Mouse (Mus musculus) stomach, embryonic 15.5 days (tissue): ENCODE measurements around the gene Cd9. TPM values are rescaled to one million over a fixed set of nuclear protein-coding genes. Genes with fewer than 3 reads are reported as not detected.

Source experiments
- ATAC-seq: fragments of 200-750 bp; cut with Nextera tagmentation; 2 replicates; pipeline ENCODE4 v1.8.0; 2017; ENCODE audit warnings: low read depth, moderate number of reproducible peaks, moderate TSS enrichment; ENCODE audit not compliant: insufficient read depth, low FRiP score
- H3K27ac ChIP-seq: fragments of 300-500 bp; sonication (generic); 2 replicates; pipeline ENCODE4 v1.5.1; 2015; ENCODE audit warnings: mild to moderate bottlenecking, inconsistent platforms
- H3K27me3 ChIP-seq: fragments of 300-500 bp; sonication (generic); replicated peaks from 2 replicates; pipeline ENCODE4 v1.6.1; 2015; ENCODE audit warnings: inconsistent platforms
- H3K36me3 ChIP-seq: fragments of 300-500 bp; sonication (generic); 2 replicates; pipeline ENCODE4 v1.6.1; 2015; ENCODE audit warnings: inconsistent platforms
- H3K4me1 ChIP-seq: fragments of 300-500 bp; sonication (generic); 2 replicates; pipeline ENCODE4 v1.6.1; 2015; ENCODE audit warnings: inconsistent platforms
- H3K4me2 ChIP-seq: fragments of 300-500 bp; sonication (generic); 2 replicates; pipeline ENCODE4 v1.6.1; 2015; ENCODE audit warnings: mild to moderate bottlenecking, inconsistent platforms
- H3K4me3 ChIP-seq: fragments of 300-500 bp; sonication (generic); replicated peaks from 2 replicates; pipeline ENCODE4 v1.5.1; 2015; ENCODE audit warnings: inconsistent platforms
- H3K9ac ChIP-seq: fragments of 300-500 bp; sonication (generic); 2 replicates; pipeline ENCODE4 v1.6.1; 2015; ENCODE audit warnings: inconsistent platforms
- H3K9me3 ChIP-seq: fragments of 300-500 bp; sonication (generic); 2 replicates; pipeline ENCODE4 v1.6.1; 2016; ENCODE audit warnings: inconsistent platforms
- WGBS: fragments of 180-500 bp; shearing (Covaris S2); methylation state at CpG from one replicate; pipeline ENCODE4 v1.1.7; 2015; 5-methylcytosine and 5-hydroxymethylcytosine counted together
- polyA plus RNA-seq: library from polyadenylated mRNA; unstranded; fragments of >200 nt; fragmentation: Nextera tagmentation; extraction: Ambion mirVana; gene quantifications from 2 replicates; pipeline ENCODE4 v1.2.1, GENCODE M21; 2015

Gene Cd9
- 285 and 317 TPM in 2 replicates for polyA plus RNA-seq

DNA sequence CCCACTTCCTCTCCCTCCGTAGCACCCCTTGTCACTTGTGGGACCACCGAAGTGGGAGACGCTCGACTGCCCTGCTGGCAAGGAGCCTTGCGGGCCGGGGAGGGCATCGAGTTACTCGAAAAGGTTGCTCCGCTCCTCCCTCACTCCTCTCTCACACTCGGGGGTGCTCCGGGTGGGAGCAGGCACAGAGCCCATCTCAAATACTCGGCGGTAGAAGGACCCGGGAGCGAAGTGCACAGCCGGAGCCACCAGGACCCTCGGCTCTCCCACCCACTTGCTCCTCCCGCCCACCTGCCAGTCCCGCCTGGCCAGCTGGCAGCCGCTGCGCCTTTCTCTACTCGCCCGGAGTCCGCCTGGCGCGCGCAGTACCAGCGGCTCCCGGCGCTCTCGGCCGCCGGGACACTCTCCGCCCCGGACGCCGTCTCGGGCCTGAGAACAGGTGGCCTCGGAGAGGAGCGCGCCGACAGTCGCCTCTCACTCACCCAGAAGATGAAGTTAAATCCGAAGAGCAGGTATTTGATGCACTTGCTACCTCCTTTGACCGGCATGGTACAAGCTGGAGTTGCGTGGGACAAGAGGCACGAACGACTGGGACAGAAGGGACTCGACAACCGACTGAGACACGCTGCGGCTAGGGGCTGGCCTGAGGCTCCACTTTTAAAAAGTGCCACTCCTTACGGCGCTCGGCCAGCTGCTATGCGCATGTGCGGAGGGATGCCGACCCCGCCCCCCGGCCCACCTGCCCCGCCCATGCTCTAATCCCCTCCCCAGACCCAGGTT, at the start of gene Cd9:
TSS of gene Cd9 (minus strand) at position 700 of the 780 bp plus-strand sequence.
- peak within 1 kb of the TSS; percentile 82 for H3K9ac ChIP-seq
- WGBS: under 1% methylated on average over 61 of the region's 61 CpGs
- peak within 1 kb of the TSS; percentile 72 for H3K4me3 ChIP-seq
- ATAC-seq: peak; percentile 83
- H3K4me1 ChIP-seq: peaks cover 16% of the 10 kb centered on the region; the same call in 1 of the 2 replicates
- no peaks in the 10 kb centered on the region for H3K36me3 ChIP-seq
- H3K27me3 ChIP-seq: no peaks in the 10 kb centered on the region
- H3K9me3 ChIP-seq: no peaks in the 10 kb centered on the region
- peak within 1 kb of the TSS; percentile 91 for H3K27ac ChIP-seq
- H3K4me2 ChIP-seq: peak within 1 kb of the TSS; percentile 83

GRCm38 (mm10) chr6:125541296-125541695, 46.7 kb upstream of the Cd9 start:
- Histone ChIP-seq H3K9ac (no peak overlapping the region), H3K36me3 (no peaks in the 10 kb centered on the region), H3K9me3 (no peaks in the 10 kb centered on the region), H3K4me2 (no peak overlapping the region), H3K4me3 (no peak overlapping the region), H3K27ac (no peak overlapping the region), H3K4me1 (peaks cover 8% of the 10 kb centered on the region; the same call in 1 of the 2 replicates), H3K27me3 (no peaks in the 10 kb centered on the region)
- WGBS: 73% methylated on average over 6 of the region's 6 CpGs
- ATAC-seq: no peak

- Histone ChIP-seq H3K4me3 (no peak overlapping the region), H3K4me2 (no peak overlapping the region), H3K27me3 (no peaks in the 10 kb centered on the region), H3K9me3 (no peaks in the 10 kb centered on the region), H3K27ac (no peak overlapping the region), H3K9ac (no peak overlapping the region), H3K36me3 (no peaks in the 10 kb centered on the region), H3K4me1 (peaks cover 8% of the 10 kb centered on the region; the same call in 1 of the 2 replicates)
- ATAC-seq: no peak
- 88% methylated on average over 6 of the region's 6 CpGs for WGBS
Measured at GRCm38 (mm10) chr6:125540826-125541225, 46.2 kb upstream of the Cd9 start.

GRCm38 (mm10) chr6:125540199-125540598, 45.6 kb upstream of the Cd9 start:
- H3K9ac ChIP-seq: no peak overlapping the region
- WGBS: 78% methylated on average over 10 of the region's 10 CpGs
- no peaks in the 10 kb centered on the region for H3K36me3 ChIP-seq
- H3K27ac ChIP-seq: no peak overlapping the region
- no peak overlapping the region for H3K4me2 ChIP-seq
- no peak overlapping the region for H3K4me3 ChIP-seq
- H3K27me3 ChIP-seq: no peaks in the 10 kb centered on the region
- ATAC-seq: no peak
- no peaks in the 10 kb centered on the region for H3K9me3 ChIP-seq
- H3K4me1 ChIP-seq: peaks cover 8% of the 10 kb centered on the region; the same call in 1 of the 2 replicates

DNA sequence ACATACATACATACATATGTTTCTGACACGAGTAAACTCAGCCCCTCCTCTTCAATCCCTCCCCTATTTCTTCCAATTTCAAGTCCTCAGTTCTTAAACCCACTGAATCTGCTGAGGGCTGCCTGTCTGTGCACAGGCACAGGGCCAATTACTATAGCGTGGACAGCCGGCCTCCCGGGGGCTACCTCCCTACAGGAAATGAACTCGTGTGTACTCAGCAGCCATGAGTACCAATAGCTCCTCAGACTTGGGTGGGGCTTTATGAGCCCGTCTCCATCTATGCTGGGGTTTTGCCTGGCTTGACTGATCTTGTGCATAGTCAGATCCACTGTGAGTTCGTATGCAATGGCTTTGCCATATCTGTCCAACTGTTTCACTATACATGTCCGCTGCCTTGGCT, 44.8 kb upstream of the Cd9 start:
- Histone ChIP-seq H3K4me1 (peaks cover 8% of the 10 kb centered on the region; the same call in 1 of the 2 replicates), H3K27me3 (no peaks in the 10 kb centered on the region), H3K4me3 (no peak overlapping the region), H3K9ac (no peak overlapping the region), H3K36me3 (no peaks in the 10 kb centered on the region), H3K27ac (no peak overlapping the region), H3K4me2 (0 out of 2 replicates have a peak overlapping the region, but pooled peaks have one; percentile 5), H3K9me3 (no peaks in the 10 kb centered on the region)
- no peak; the same call in 1 of the 2 replicates for ATAC-seq
- WGBS: 44% methylated on average over 8 of the region's 8 CpGs

DNA sequence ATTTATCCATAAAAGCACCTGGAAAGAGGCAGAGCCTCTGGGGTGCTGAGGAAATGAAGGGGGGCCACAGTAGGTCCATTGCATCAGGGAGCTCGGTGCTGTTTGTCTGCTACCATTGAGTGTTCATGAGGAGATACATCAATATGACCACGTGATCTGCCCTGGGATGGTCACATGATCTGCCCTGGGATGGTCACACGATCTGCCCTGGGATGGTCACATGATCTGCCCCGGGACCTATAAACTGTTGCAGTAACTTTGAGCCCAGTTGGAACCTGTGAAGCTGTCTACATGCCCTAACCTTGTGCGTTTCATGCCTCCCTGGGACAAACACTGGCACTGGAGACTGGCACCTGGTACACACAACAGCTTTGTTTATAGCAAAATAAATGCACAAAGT, 43.9 kb upstream of the Cd9 start:
- Histone ChIP-seq H3K4me3 (no peak overlapping the region), H3K4me2 (no peak overlapping the region), H3K36me3 (no peaks in the 10 kb centered on the region), H3K27ac (no peak overlapping the region), H3K27me3 (no peaks in the 10 kb centered on the region), H3K4me1 (peaks cover 8% of the 10 kb centered on the region; the same call in 1 of the 2 replicates), H3K9ac (no peak overlapping the region), H3K9me3 (no peaks in the 10 kb centered on the region)
- ATAC-seq: no peak
- WGBS: 77% methylated on average over 5 of the region's 5 CpGs

DNA sequence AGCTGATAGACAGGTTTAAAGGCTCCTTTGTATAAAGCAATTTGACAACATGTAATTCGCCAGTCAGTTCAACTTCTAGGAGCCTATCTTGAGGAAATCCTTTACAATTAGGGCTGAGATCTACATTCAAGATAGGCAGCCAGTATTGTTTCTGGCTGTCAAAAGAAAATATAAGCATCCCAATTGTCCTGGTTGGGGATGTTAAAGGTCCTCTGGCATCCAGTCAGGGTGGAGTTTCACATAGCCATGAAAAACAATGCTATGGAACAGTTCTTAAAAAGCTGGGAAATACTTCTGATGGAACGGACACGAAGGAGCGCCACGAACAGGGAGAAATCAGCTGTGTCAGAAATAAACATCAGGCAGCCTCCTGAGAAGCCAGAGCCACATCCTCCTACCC, 40.4 kb upstream of the Cd9 start:
- 74% methylated on average over 5 of the region's 5 CpGs for WGBS
- H3K36me3 ChIP-seq: no peaks in the 10 kb centered on the region
- H3K27ac ChIP-seq: no peak overlapping the region
- no peak for ATAC-seq
- H3K4me3 ChIP-seq: no peak overlapping the region
- H3K27me3 ChIP-seq: no peaks in the 10 kb centered on the region
- H3K9me3 ChIP-seq: no peaks in the 10 kb centered on the region
- H3K4me2 ChIP-seq: no peak overlapping the region
- no peak overlapping the region for H3K9ac ChIP-seq
- peaks cover 4% of the 10 kb centered on the region; the same call in 1 of the 2 replicates for H3K4me1 ChIP-seq

DNA sequence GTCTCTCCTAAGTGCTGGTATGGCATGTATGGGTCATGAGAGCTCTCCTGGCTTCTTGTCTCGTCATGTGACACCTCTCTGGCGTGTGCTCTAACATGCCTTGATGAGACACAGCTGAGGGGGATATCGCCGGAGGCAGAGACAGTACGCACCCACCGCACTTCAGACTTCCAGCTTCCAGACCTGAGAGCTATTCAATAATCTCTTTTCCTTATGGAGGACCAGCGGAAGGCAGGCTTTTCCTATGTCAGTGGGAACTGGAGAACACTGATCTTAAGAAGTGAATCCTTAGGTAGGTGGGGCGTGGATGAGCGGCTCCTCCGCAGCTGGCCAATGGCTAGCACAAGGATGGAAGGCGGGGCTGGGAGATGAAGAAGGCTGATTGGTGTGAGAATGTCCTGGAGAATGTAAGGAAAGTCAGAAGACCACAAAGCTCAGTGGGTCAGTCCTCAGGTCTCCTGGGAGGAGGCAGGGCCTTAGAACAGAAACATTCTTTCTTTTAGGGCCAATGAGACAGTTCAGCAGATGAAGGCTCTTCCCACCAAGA, 38.6 kb upstream of the Cd9 start:
- Histone ChIP-seq H3K27ac (no peak overlapping the region), H3K9ac (no peak overlapping the region), H3K4me2 (no peak overlapping the region), H3K4me1 (no peaks in the 10 kb centered on the region), H3K36me3 (no peaks in the 10 kb centered on the region), H3K27me3 (no peaks in the 10 kb centered on the region), H3K4me3 (no peak overlapping the region), H3K9me3 (no peaks in the 10 kb centered on the region)
- no peak for ATAC-seq
- 85% methylated on average over 11 of the region's 11 CpGs for WGBS

GRCm38 (mm10) chr6:125529479-125529878, 34.9 kb upstream of the Cd9 start:
- Histone ChIP-seq H3K36me3 (no peaks in the 10 kb centered on the region), H3K9ac (no peak overlapping the region), H3K4me1 (no peaks in the 10 kb centered on the region), H3K27me3 (no peaks in the 10 kb centered on the region), H3K27ac (no peak overlapping the region), H3K4me3 (no peak overlapping the region), H3K9me3 (no peaks in the 10 kb centered on the region), H3K4me2 (no peak overlapping the region)
- 83% methylated on average over 5 of the region's 5 CpGs for WGBS
- ATAC-seq: 0 out of 2 replicates have a peak, but pooled peaks have one; percentile 15

DNA sequence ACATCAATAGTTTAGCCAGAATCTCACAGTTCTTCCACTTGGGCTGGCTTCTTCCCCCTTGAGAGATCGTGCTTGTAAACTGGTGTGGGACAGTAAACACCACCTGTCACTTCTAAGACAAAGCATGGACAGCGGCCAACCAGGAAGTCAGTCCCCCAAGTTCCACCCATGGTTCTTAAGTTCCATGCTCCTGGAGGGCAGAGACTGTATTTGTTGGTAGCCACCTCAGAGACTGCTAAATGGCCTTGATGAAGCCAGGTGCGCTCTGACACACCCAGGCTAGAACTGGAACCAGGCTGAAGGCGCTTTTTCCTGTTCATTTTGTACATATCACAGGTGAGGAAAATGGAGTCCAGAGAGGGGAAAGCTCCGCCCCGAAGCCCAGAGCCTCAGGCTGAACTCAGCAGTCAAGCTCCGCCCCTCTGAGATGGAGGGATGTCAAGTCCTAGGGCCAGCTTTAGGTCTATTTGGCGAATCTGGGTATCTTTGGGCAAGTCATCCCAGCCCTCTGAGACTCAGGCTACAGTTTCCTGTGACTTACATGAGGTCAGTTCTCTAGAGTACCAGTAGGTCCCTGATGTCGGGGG, 34.1 kb upstream of the Cd9 start:
- 79% methylated on average over 9 of the region's 9 CpGs for WGBS
- Histone ChIP-seq H3K27me3 (no peaks in the 10 kb centered on the region), H3K9me3 (no peaks in the 10 kb centered on the region), H3K4me1 (no peaks in the 10 kb centered on the region), H3K4me3 (no peak overlapping the region), H3K27ac (no peak overlapping the region), H3K4me2 (no peak overlapping the region), H3K36me3 (no peaks in the 10 kb centered on the region), H3K9ac (no peak overlapping the region)
- ATAC-seq: peak; percentile 25; the same call in 1 of the 2 replicates

DNA sequence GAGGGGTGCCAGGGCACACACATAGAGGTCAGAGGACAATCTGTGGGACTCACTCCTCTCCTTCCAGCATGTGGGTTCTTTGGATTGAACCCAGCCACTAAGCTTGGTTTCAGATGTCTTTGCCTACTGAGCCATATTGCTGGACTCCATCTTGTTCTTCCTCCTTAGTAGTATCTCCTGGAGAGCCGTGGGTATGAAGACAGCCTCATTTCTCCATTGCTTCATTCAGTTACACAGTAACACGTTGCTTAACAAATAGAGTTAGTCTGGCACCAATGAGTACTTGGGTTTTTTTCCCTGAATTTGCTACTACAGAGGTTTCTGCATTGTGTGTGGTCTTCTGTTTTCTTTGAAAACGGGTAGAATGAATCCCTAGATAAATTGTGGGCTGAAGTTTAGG, 31.5 kb upstream of the Cd9 start:
- Histone ChIP-seq H3K9me3 (no peaks in the 10 kb centered on the region), H3K27me3 (no peaks in the 10 kb centered on the region), H3K36me3 (no peaks in the 10 kb centered on the region), H3K27ac (no peak overlapping the region), H3K4me1 (no peaks in the 10 kb centered on the region), H3K4me2 (no peak overlapping the region), H3K4me3 (no peak overlapping the region), H3K9ac (no peak overlapping the region)
- ATAC-seq: no peak
- 53% methylated on average over 3 of the region's 3 CpGs for WGBS

DNA sequence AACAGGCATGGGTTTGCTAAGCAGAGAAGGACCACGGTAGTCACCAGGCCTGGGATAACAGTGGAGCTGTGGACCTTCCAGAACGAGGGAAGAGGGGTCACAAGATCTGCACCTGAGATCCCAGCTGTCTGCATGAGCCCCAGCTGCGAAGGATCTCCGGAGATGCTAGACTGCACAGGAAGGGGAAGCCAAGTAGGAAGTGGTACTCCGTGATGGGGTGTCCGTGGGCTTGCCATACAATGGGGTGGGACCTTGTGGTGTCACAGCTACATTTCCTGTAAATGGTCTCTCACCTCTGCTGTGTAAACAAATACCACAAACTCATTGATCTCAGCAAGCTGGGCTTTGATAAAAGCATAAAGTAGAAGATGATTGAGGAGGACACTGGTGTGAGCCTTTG, 29.4 kb upstream of the Cd9 start:
- Histone ChIP-seq H3K36me3 (no peaks in the 10 kb centered on the region), H3K27me3 (no peaks in the 10 kb centered on the region), H3K9me3 (no peaks in the 10 kb centered on the region), H3K4me2 (no peak overlapping the region), H3K9ac (no peak overlapping the region), H3K27ac (no peak overlapping the region), H3K4me1 (no peaks in the 10 kb centered on the region), H3K4me3 (no peak overlapping the region)
- ATAC-seq: no peak
- 86% methylated on average over 6 of the region's 6 CpGs for WGBS
